Mouse (Mus musculus) C2C12 (cell line): ENCODE data around the gene Pcbp3.

Experiments
- CEBPB ChIP-seq: IDR thresholded peaks from one replicate; pipeline ENCODE4 v1.6.1; 2011; ENCODE audit warnings: low read depth, mild to moderate bottlenecking, control low read depth, moderate library complexity
- CTCF ChIP-seq: IDR thresholded peaks from one replicate; pipeline ENCODE4 v1.5.1; 2011; ENCODE audit not compliant: control insufficient read depth, insufficient read depth, insufficient read length
- MAX ChIP-seq: IDR thresholded peaks from one replicate; pipeline ENCODE4 v1.6.1; 2011; ENCODE audit warnings: mild to moderate bottlenecking, control low read depth
- MYOD1 ChIP-seq: IDR thresholded peaks from one replicate; pipeline ENCODE4 v1.6.1; 2011; ENCODE audit warnings: low read depth; ENCODE audit not compliant: control insufficient read depth, insufficient read length
- MYOG ChIP-seq: IDR thresholded peaks from one replicate; pipeline ENCODE4 v1.6.1; 2011; ENCODE audit not compliant: control insufficient read depth, insufficient read length; ENCODE audit errors: extremely low read depth
- USF1 ChIP-seq: IDR thresholded peaks from one replicate; pipeline ENCODE4 v1.6.1; 2011; ENCODE audit warnings: low read depth, mild to moderate bottlenecking, control low read depth, moderate library complexity

DNA sequence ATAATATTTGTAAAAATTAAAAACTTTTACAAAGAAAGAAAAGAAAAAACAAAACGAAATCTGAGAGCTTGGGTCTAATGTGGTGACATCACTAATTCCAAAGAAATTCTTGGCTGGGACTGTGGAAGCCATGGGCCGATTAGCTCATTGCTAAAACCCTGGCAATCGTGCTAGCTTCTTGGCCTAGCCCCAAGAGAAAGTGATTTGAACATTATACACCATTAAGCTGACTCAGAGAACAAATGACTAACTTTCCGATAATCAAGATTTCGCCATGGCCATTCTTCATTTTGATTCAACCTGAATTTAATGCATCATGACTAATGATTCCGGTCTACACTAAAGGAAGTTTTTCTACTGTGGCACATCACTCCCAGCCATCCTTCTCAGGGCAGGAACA lies 30.6 kb downstream of the Pcbp3 start:
- TF ChIP-seq CTCF: no peak
- TF ChIP-seq USF1: no peak
- TF ChIP-seq MYOD1: no peak
- no peak for TF ChIP-seq MYOG
- no peak for TF ChIP-seq MAX
- peak; percentile 77 for TF ChIP-seq CEBPB
